ENCODE assay signal across 15 mouse cellular contexts in the genomic region with DNA sequence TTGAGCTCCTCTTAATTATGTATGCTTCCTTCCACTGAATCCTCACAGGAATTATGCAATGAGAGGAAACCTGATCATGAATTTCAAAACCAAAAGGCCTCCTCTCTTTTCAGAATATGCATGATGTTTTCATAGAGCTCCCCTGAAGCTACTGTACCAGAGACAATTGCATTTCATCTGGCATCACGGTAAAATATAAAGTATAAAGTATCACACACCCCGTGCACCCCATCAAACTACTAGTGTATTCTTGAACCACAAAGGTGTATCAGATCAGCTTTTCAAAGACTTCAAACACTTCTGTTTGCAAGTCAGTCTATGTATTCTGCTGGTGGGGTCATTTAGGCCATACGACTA.
A peak's percentile ranks its signal among the peaks of the same experiment; 100 is the strongest.
DNase-seq lines count a peak whose midpoint lies in the region; ATAC-seq lines count a peak whose summit lies in the region.
"Had no signal": no experiment of that assay in that cellular context is flagged by ENCODE, and none has a peak within 500 bp of the region (broad histone marks: within the 10 kb centered on the region; RNA-seq: fewer than 3 reads in every experiment).

No protein-coding gene starts in this region.

- H3K36me3 ChIP-seq in neural tube, embryonic 12.5 days = no peaks in the 10 kb centered on the region
- H3K36me3 ChIP-seq in hindbrain, embryonic 15.5 days = no peaks in the 10 kb centered on the region
- H3K36me3 ChIP-seq in midbrain, embryonic 14.5 days (ENCODE audit: control insufficient read depth, insufficient read depth, low read length) = no peaks in the 10 kb centered on the region
- H3K36me3 ChIP-seq: embryonic facial prominence, embryonic 13.5 days had no signal

- no peaks in the 10 kb centered on the region for H3K9me3 ChIP-seq in neural tube, embryonic 12.5 days
- H3K9me3 ChIP-seq in hindbrain, embryonic 15.5 days = no peaks in the 10 kb centered on the region
- H3K9me3 ChIP-seq in midbrain, embryonic 14.5 days (ENCODE audit: control insufficient read depth, low read length) = no peaks in the 10 kb centered on the region
- H3K9me3 ChIP-seq: embryonic facial prominence, embryonic 13.5 days had no signal

- no peak overlapping the region for H3K9ac ChIP-seq in neural tube, embryonic 12.5 days
- H3K9ac ChIP-seq in hindbrain, embryonic 15.5 days = no peak overlapping the region
- H3K9ac ChIP-seq in midbrain, embryonic 14.5 days (replicated peaks; ENCODE audit: low read length) = no peak overlapping the region; the same call in 1 of the 2 replicates
- H3K9ac ChIP-seq: embryonic facial prominence, embryonic 13.5 days had no signal

- no peak overlapping the region for H3K4me3 ChIP-seq in neural tube, embryonic 12.5 days
- H3K4me3 ChIP-seq in hindbrain, embryonic 15.5 days = no peak overlapping the region
- H3K4me3 ChIP-seq in midbrain, embryonic 14.5 days (replicated peaks; ENCODE audit: low read depth, low read length) = no peak overlapping the region
- H3K4me3 ChIP-seq: embryonic facial prominence, embryonic 13.5 days had no signal

- H3K27ac ChIP-seq in neural tube, embryonic 12.5 days = no peak overlapping the region
- H3K27ac ChIP-seq in hindbrain, embryonic 15.5 days (replicated peaks) = peak overlapping the region; percentile 69
- H3K27ac ChIP-seq in midbrain, embryonic 14.5 days (replicated peaks; ENCODE audit: low read depth, low read length) = peak overlapping the region; percentile 74
- H3K27ac ChIP-seq: embryonic facial prominence, embryonic 13.5 days; kidney, postnatal 0 days had no signal

- no peaks in the 10 kb centered on the region for H3K4me1 ChIP-seq in neural tube, embryonic 12.5 days
- peaks cover 11% of the 10 kb centered on the region for H3K4me1 ChIP-seq in hindbrain, embryonic 15.5 days (replicated peaks)
- peaks cover 9% of the 10 kb centered on the region; the same call in 1 of the 2 replicates for H3K4me1 ChIP-seq in midbrain, embryonic 14.5 days (ENCODE audit: control insufficient read depth, insufficient read depth, low read length)
- H3K4me1 ChIP-seq: embryonic facial prominence, embryonic 13.5 days had no signal

- 0 out of 2 replicates have a peak, but pooled peaks have one; percentile 44 for ATAC-seq in neural tube, embryonic 12.5 days (ENCODE audit: low FRiP score, low read depth)
- 0 out of 2 replicates have a peak, but pooled peaks have one; percentile 38 for ATAC-seq in hindbrain, embryonic 15.5 days (ENCODE audit: low FRiP score, low read depth)
- peak; percentile 31; the same call in 1 of the 2 replicates for ATAC-seq in midbrain, embryonic 14.5 days (ENCODE audit: low FRiP score, low TSS enrichment)
- ATAC-seq in monocyte, adult 5-6 weeks (replicated peaks; ENCODE audit: insufficient number of reproducible peaks, low FRiP score, low TSS enrichment, poor library complexity, severe bottlenecking) = no peak

- 75% methylated on average over 3 of the region's 3 CpGs for WGBS in neural tube, embryonic 12.5 days
- WGBS in hindbrain, embryonic 15.5 days = 60% methylated on average over 3 of the region's 3 CpGs
- WGBS in midbrain, embryonic 14.5 days = 44% methylated on average over 3 of the region's 3 CpGs

- no peak for DNase-seq in neural tube, embryonic 10.5 days (ENCODE audit: extremely low spot score, low spot score)
- no peak for DNase-seq in midbrain, embryonic 14.5 days
- DNase-seq in layer of hippocampus, adult 9-10 months (ENCODE audit: low spot score) = no peak
- no peak for DNase-seq in adrenal gland, adult 2 months
- no peak for DNase-seq in urinary bladder, adult 18-20 months (ENCODE audit: low spot score in 2 of 2)
- DNase-seq: B cell, adult 2 months; kidney, adult 18-20 months; liver; thymus, postnatal 14 days had no signal

- H3K4me2 ChIP-seq in neural tube, embryonic 12.5 days (replicated peaks) = no peak overlapping the region
- H3K4me2 ChIP-seq in hindbrain, embryonic 15.5 days = no peak overlapping the region
- no peak overlapping the region for H3K4me2 ChIP-seq in midbrain, embryonic 14.5 days (ENCODE audit: low read length)
- H3K4me2 ChIP-seq: heart, embryonic 11.5 days had no signal

- H3K27me3 ChIP-seq in neural tube, embryonic 12.5 days (replicated peaks) = no peaks in the 10 kb centered on the region
- H3K27me3 ChIP-seq in hindbrain, embryonic 15.5 days = no peaks in the 10 kb centered on the region
- no peaks in the 10 kb centered on the region for H3K27me3 ChIP-seq in midbrain, embryonic 14.5 days (ENCODE audit: control insufficient read depth, insufficient read depth, low read length)
- H3K27me3 ChIP-seq: embryonic facial prominence, embryonic 13.5 days had no signal
